Mouse (Mus musculus) heart, embryonic 10.5 days (tissue): ENCODE results near the gene Ccdc96. TPM values are rescaled to one million over a fixed set of nuclear protein-coding genes. Genes with fewer than 3 reads are reported as not detected.

Experiments used
- DNase-seq: peaks from one replicate; pipeline ENCODE4 v3.0.0-alpha.2; 2017; ENCODE audit warnings: low spot score
- H3K27ac ChIP-seq: fragments of 300-500 bp; sonication (generic); 2 replicates; pipeline ENCODE4 v1.5.1; 2016; ENCODE audit warnings: mild to moderate bottlenecking
- H3K27me3 ChIP-seq: fragments of 300-500 bp; sonication (generic); 2 replicates; pipeline ENCODE4 v1.6.1; 2016; ENCODE audit warnings: mild to moderate bottlenecking; ENCODE audit not compliant: poor library complexity, insufficient read depth, severe bottlenecking
- H3K36me3 ChIP-seq: fragments of 300-500 bp; sonication (generic); 2 replicates; pipeline ENCODE4 v1.6.1; 2016; ENCODE audit warnings: mild to moderate bottlenecking, moderate library complexity
- H3K4me1 ChIP-seq: fragments of 300-500 bp; sonication (generic); 2 replicates; pipeline ENCODE4 v1.6.1; 2016; ENCODE audit warnings: mild to moderate bottlenecking
- H3K4me3 ChIP-seq: fragments of 300-500 bp; sonication (generic); 2 replicates; pipeline ENCODE4 v1.5.1; 2016; ENCODE audit warnings: mild to moderate bottlenecking, moderate library complexity
- H3K9me3 ChIP-seq: fragments of 300-500 bp; sonication (generic); 2 replicates; pipeline ENCODE4 v1.6.1; 2016; ENCODE audit warnings: mild to moderate bottlenecking, moderate library complexity
- WGBS: fragments of 180-500 bp; shearing (Covaris S2); methylation state at CpG from one replicate; pipeline ENCODE4 v1.1.7; 2016; 5-methylcytosine and 5-hydroxymethylcytosine counted together
- polyA plus RNA-seq: library from polyadenylated mRNA; unstranded; fragments of >200 nt; fragmentation: Nextera tagmentation; extraction: Ambion mirVana; gene quantifications from 2 replicates; pipeline ENCODE4 v1.2.1, GENCODE M21; 2016

Ccdc96 gene
- polyA plus RNA-seq, 1 experiment from 2014 or later = 0.62 TPM

GRCm38 (mm10) chr5:36458926-36459325 is 25.5 kb upstream of the Ccdc96 start:
- Histone ChIP-seq H3K4me3 (no peak overlapping the region), H3K4me1 (peaks cover 8% of the 10 kb centered on the region; the same call in 1 of the 2 replicates), H3K9me3 (no peaks in the 10 kb centered on the region), H3K36me3 (no peaks in the 10 kb centered on the region), H3K27ac (no peak overlapping the region), H3K27me3 (peaks cover 22% of the 10 kb centered on the region; the same call in 1 of the 2 replicates)
- 9% methylated on average over 4 of the region's 4 CpGs for WGBS
- no peak for DNase-seq

- WGBS = 85% methylated on average over 2 of the region's 2 CpGs
Measured at GRCm38 (mm10) chr5:36460712-36461111, 23.7 kb upstream of the Ccdc96 start.

GRCm38 (mm10) chr5:36461231-36461630 is 23.2 kb upstream of the Ccdc96 start:
- DNase-seq = no peak
- Histone ChIP-seq H3K4me3 (no peak overlapping the region), H3K9me3 (no peaks in the 10 kb centered on the region), H3K36me3 (no peaks in the 10 kb centered on the region), H3K27me3 (peaks cover 14% of the 10 kb centered on the region; the same call in 1 of the 2 replicates), H3K4me1 (peaks cover 21% of the 10 kb centered on the region), H3K27ac (no peak overlapping the region)
- 56% methylated on average over 2 of the region's 2 CpGs for WGBS

More at GRCm38 (mm10) chr5:36460712-36461111, 23.7 kb upstream of the Ccdc96 start:
- no peak overlapping the region for H3K4me3 ChIP-seq
- H3K27me3 ChIP-seq = peaks cover 14% of the 10 kb centered on the region; the same call in 1 of the 2 replicates
- no peak for DNase-seq
- H3K27ac ChIP-seq = no peak overlapping the region
- peaks cover 16% of the 10 kb centered on the region; the same call in 1 of the 2 replicates for H3K4me1 ChIP-seq
- H3K36me3 ChIP-seq = no peaks in the 10 kb centered on the region
- H3K9me3 ChIP-seq = no peaks in the 10 kb centered on the region

GRCm38 (mm10) chr5:36462810-36463209 is 21.6 kb upstream of the Ccdc96 start:
- peak; percentile 84 for DNase-seq
- Histone ChIP-seq H3K27me3 (no peaks in the 10 kb centered on the region), H3K4me3 (no peak overlapping the region), H3K9me3 (no peaks in the 10 kb centered on the region), H3K27ac (no peak overlapping the region), H3K4me1 (peaks cover 30% of the 10 kb centered on the region), H3K36me3 (0 out of 2 replicates have a peak, but pooled peaks cover 5% of the 10 kb centered on the region)
- 18% methylated on average over 7 of the region's 7 CpGs for WGBS

- DNase-seq = no peak
- H3K9me3 ChIP-seq = no peaks in the 10 kb centered on the region
- H3K4me3 ChIP-seq = no peak overlapping the region
- H3K27ac ChIP-seq = no peak overlapping the region
- no peaks in the 10 kb centered on the region for H3K27me3 ChIP-seq
- H3K4me1 ChIP-seq = peaks cover 30% of the 10 kb centered on the region
- 0 out of 2 replicates have a peak, but pooled peaks cover 10% of the 10 kb centered on the region for H3K36me3 ChIP-seq
- WGBS = 57% methylated on average over 5 of the region's 5 CpGs
Measured at GRCm38 (mm10) chr5:36463391-36463790, 21.0 kb upstream of the Ccdc96 start.

GRCm38 (mm10) chr5:36464709-36465661 is 19.4 kb upstream of the Ccdc96 start, which contains the start of gene Grpel1:
Grpel1 (plus strand) TSS chr5:36464998.
- under 1% methylated on average over 68 of the region's 68 CpGs for WGBS
- no peaks in the 10 kb centered on the region for H3K27me3 ChIP-seq
- peak within 1 kb of the TSS; percentile 94 for H3K27ac ChIP-seq
- H3K4me1 ChIP-seq = peaks cover 27% of the 10 kb centered on the region
- peak; percentile 99 for DNase-seq
- H3K9me3 ChIP-seq = no peaks in the 10 kb centered on the region
- peak within 1 kb of the TSS; percentile 99 for H3K4me3 ChIP-seq
- H3K36me3 ChIP-seq = peaks cover 25% of the 10 kb centered on the region

- no peaks in the 10 kb centered on the region for H3K9me3 ChIP-seq
- DNase-seq = no peak
- H3K36me3 ChIP-seq = peaks cover 34% of the 10 kb centered on the region
- peaks cover 27% of the 10 kb centered on the region for H3K4me1 ChIP-seq
- H3K4me3 ChIP-seq = peak overlapping the region; percentile 99
- 26% methylated on average over 8 of the region's 8 CpGs for WGBS
- H3K27me3 ChIP-seq = no peaks in the 10 kb centered on the region
- H3K27ac ChIP-seq = peak overlapping the region; percentile 94; the same call in 1 of the 2 replicates
Measured at GRCm38 (mm10) chr5:36465889-36466288, 18.5 kb upstream of the Ccdc96 start.

GRCm38 (mm10) chr5:36471206-36471605 is 13.2 kb upstream of the Ccdc96 start:
- Histone ChIP-seq H3K4me3 (no peak overlapping the region), H3K9me3 (no peaks in the 10 kb centered on the region), H3K27ac (no peak overlapping the region), H3K36me3 (peaks cover 78% of the 10 kb centered on the region), H3K27me3 (no peaks in the 10 kb centered on the region), H3K4me1 (peaks cover 9% of the 10 kb centered on the region)
- 94% methylated on average over 8 of the region's 8 CpGs for WGBS
- no peak for DNase-seq

GRCm38 (mm10) chr5:36472876-36473655 is 11.3 kb upstream of the Ccdc96 start:
- DNase-seq = no peak
- H3K4me1 ChIP-seq = no peaks in the 10 kb centered on the region
- H3K4me3 ChIP-seq = no peak overlapping the region
- no peaks in the 10 kb centered on the region for H3K27me3 ChIP-seq
- whole genome bisulfite sequencing = 88% methylated on average over 4 of the region's 4 CpGs
- H3K9me3 ChIP-seq = no peaks in the 10 kb centered on the region
- H3K36me3 ChIP-seq = peaks cover 77% of the 10 kb centered on the region
- H3K27ac ChIP-seq = no peak overlapping the region

- Histone ChIP-seq H3K27ac (no peak overlapping the region), H3K36me3 (peaks cover 66% of the 10 kb centered on the region), H3K4me1 (peaks cover 7% of the 10 kb centered on the region; the same call in 1 of the 2 replicates), H3K4me3 (no peak overlapping the region), H3K27me3 (no peaks in the 10 kb centered on the region), H3K9me3 (no peaks in the 10 kb centered on the region)
- WGBS = 86% methylated on average over 5 of the region's 5 CpGs
- no peak for DNase-seq
Measured at GRCm38 (mm10) chr5:36474283-36474682, 10.1 kb upstream of the Ccdc96 start.

- Histone ChIP-seq H3K27me3 (no peaks in the 10 kb centered on the region), H3K27ac (no peak overlapping the region), H3K4me3 (no peak overlapping the region), H3K36me3 (peaks cover 43% of the 10 kb centered on the region), H3K9me3 (no peaks in the 10 kb centered on the region), H3K4me1 (peaks cover 24% of the 10 kb centered on the region)
- 86% methylated on average over 3 of the region's 3 CpGs for WGBS
- DNase-seq = no peak
Measured at GRCm38 (mm10) chr5:36477486-36477885, 6.9 kb upstream of the Ccdc96 start.

GRCm38 (mm10) chr5:36478540-36479420 is 5.6 kb upstream of the Ccdc96 start:
- no peak for DNase-seq
- Histone ChIP-seq H3K4me3 (no peak overlapping the region), H3K4me1 (peaks cover 34% of the 10 kb centered on the region), H3K27me3 (no peaks in the 10 kb centered on the region), H3K36me3 (peaks cover 31% of the 10 kb centered on the region), H3K27ac (no peak overlapping the region), H3K9me3 (no peaks in the 10 kb centered on the region)
- WGBS = 82% methylated on average over 6 of the region's 6 CpGs
